Mouse (Mus musculus) midbrain, postnatal 0 days (tissue): ENCODE data around the gene Psrc1. TPM values are rescaled to one million over a fixed set of nuclear protein-coding genes. Genes with fewer than 3 reads are reported as not detected.

Source experiments
- ATAC-seq: fragments of 200-750 bp; cut with Nextera tagmentation; 2 replicates; pipeline ENCODE4 v1.8.0; 2017; ENCODE audit warnings: moderate number of reproducible peaks, mild to moderate bottlenecking, moderate TSS enrichment, moderate library complexity; ENCODE audit not compliant: low FRiP score
- DNase-seq: peaks from one replicate; pipeline ENCODE4 v3.0.0-alpha.2; 2015; ENCODE audit warnings: low spot score
- H3K27ac ChIP-seq: fragments of 300-500 bp; sonication (generic); 2 replicates; pipeline ENCODE4 v1.5.1; 2014; ENCODE audit warnings: low read depth, mild to moderate bottlenecking, low read length, mixed read lengths
- H3K27me3 ChIP-seq: fragments of 300-500 bp; sonication (generic); 2 replicates; pipeline ENCODE4 v1.6.1; 2014; ENCODE audit warnings: low read length, control low read depth, mixed read lengths; ENCODE audit not compliant: insufficient read depth
- H3K36me3 ChIP-seq: fragments of 300-500 bp; sonication (generic); 2 replicates; pipeline ENCODE4 v1.6.1; 2014; ENCODE audit warnings: low read length, control low read depth, mixed read lengths; ENCODE audit not compliant: insufficient read depth
- H3K4me1 ChIP-seq: fragments of 300-500 bp; sonication (generic); 2 replicates; pipeline ENCODE4 v1.6.1; 2014; ENCODE audit warnings: mild to moderate bottlenecking, control low read depth, antibody characterized with exemption, low read length, mixed read lengths; ENCODE audit not compliant: insufficient read depth
- H3K4me2 ChIP-seq: fragments of 300-500 bp; sonication (generic); 2 replicates; pipeline ENCODE4 v1.6.1; 2014; ENCODE audit warnings: low read depth, mild to moderate bottlenecking, low read length, mixed read lengths; ENCODE audit not compliant: poor library complexity, severe bottlenecking
- H3K4me3 ChIP-seq: fragments of 300-500 bp; sonication (generic); 2 replicates; pipeline ENCODE4 v1.5.1; 2014; ENCODE audit warnings: low read depth, mild to moderate bottlenecking, low read length, moderate library complexity
- H3K9ac ChIP-seq: fragments of 300-500 bp; sonication (generic); replicated peaks from 2 replicates; pipeline ENCODE4 v1.6.1; 2014; ENCODE audit warnings: mild to moderate bottlenecking, low read length, moderate library complexity, mixed read lengths; ENCODE audit not compliant: poor library complexity, severe bottlenecking
- H3K9me3 ChIP-seq: fragments of 300-500 bp; sonication (generic); 2 replicates; pipeline ENCODE4 v1.6.1; 2016; ENCODE audit warnings: low read length, control low read depth
- CTCF ChIP-seq: IDR thresholded peaks from 2 replicates; pipeline ENCODE4 v1.5.1; 2016; ENCODE audit warnings: antibody characterized with exemption, mild to moderate bottlenecking
- WGBS: fragments of 180-500 bp; shearing (Covaris S2); extraction: QIAGEN DNeasy Blood & Tissue Kit; methylation state at CpG from one replicate; pipeline ENCODE4 v1.1.7; 2014; 5-methylcytosine and 5-hydroxymethylcytosine counted together
- polyA plus RNA-seq: library from polyadenylated mRNA; unstranded; fragments of >200 nt; fragmentation: Nextera tagmentation; extraction: Ambion mirVana; gene quantifications from 2 replicates; pipeline ENCODE4 v1.2.1, GENCODE M21; 2015
- total RNA-seq: library from RNA; depleted of rRNA; stranded (reverse); fragments of >200 nt; gene quantifications from 2 replicates; pipeline ENCODE4 v1.2.3, GENCODE M21; 2014

Gene Psrc1
- total and polyA plus RNA-seq, 2 experiments from 2014 or later, result 3.2 to 5.6 TPM

DNA sequence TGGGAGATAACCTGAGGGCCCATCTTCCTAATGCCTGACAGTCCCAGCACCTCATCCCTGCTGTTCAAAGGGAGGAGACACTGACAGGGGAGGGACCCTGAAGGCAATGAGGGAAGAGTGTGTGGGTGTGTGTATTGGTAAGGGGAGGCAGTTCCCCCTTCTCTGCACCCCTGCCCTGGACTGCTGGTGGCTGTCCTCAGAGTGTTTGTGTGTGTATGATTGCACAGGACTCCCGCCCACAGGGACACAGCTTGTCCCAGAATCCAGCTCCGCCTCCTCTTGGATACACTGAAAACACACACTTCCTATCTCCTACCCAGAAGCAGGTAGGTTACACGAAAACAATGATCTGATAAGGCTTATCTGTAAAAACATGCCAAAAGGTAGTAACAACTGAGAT lies 28.4 kb upstream of the Psrc1 start:
- Histone ChIP-seq H3K4me2 (no peak overlapping the region), H3K27ac (no peak overlapping the region), H3K4me3 (no peak overlapping the region), H3K9me3 (no peaks in the 10 kb centered on the region), H3K4me1 (no peaks in the 10 kb centered on the region), H3K9ac (no peak overlapping the region), H3K27me3 (no peaks in the 10 kb centered on the region), H3K36me3 (peaks cover 74% of the 10 kb centered on the region)
- ATAC-seq (no peak), DNase-seq (no peak)
- WGBS, result 84% methylated on average over 3 of the region's 3 CpGs
- TF ChIP-seq CTCF, result no peak

DNA sequence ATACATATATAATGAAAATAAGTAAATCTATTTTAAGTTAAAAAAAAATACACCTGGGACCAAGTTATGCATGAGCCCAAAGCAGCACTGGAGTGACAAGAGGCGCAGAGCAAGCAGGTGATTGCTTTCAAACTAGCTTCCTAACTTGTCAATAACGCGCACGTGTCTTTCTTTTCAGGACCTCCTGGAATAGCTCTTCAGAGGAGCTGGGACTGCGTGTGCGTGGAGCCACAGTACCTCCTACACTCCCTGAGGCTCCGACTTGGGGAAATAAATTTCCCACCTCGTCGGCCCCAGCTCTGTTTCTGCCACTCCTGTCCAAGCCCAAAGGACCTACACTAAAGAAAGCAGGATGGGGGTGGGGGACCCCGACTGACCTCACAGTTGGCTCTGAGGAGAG lies 26.6 kb upstream of the Psrc1 start:
- no peak for DNase-seq
- WGBS, result 93% methylated on average over 10 of the region's 10 CpGs
- no peak for ATAC-seq
- H3K36me3 ChIP-seq, result peaks cover 59% of the 10 kb centered on the region
- H3K4me1 ChIP-seq, result 0 out of 2 replicates have a peak, but pooled peaks cover 2% of the 10 kb centered on the region
- H3K9me3 ChIP-seq, result no peaks in the 10 kb centered on the region
- H3K4me3 ChIP-seq, result no peak overlapping the region
- no peak overlapping the region for H3K4me2 ChIP-seq
- no peak for TF ChIP-seq CTCF
- H3K27ac ChIP-seq, result no peak overlapping the region
- H3K27me3 ChIP-seq, result no peaks in the 10 kb centered on the region
- H3K9ac ChIP-seq, result no peak overlapping the region

GRCm38 (mm10) chr3:108358445-108358844 lies 25.2 kb upstream of the Psrc1 start:
- Histone ChIP-seq H3K27ac (no peak overlapping the region), H3K4me3 (no peak overlapping the region), H3K4me1 (0 out of 2 replicates have a peak, but pooled peaks cover 2% of the 10 kb centered on the region), H3K36me3 (peaks cover 50% of the 10 kb centered on the region), H3K9me3 (no peaks in the 10 kb centered on the region), H3K9ac (no peak overlapping the region), H3K4me2 (no peak overlapping the region), H3K27me3 (no peaks in the 10 kb centered on the region)
- 80% methylated on average over 6 of the region's 6 CpGs for WGBS
- ATAC-seq, result no peak
- TF ChIP-seq CTCF, result no peak
- DNase-seq, result no peak

DNA sequence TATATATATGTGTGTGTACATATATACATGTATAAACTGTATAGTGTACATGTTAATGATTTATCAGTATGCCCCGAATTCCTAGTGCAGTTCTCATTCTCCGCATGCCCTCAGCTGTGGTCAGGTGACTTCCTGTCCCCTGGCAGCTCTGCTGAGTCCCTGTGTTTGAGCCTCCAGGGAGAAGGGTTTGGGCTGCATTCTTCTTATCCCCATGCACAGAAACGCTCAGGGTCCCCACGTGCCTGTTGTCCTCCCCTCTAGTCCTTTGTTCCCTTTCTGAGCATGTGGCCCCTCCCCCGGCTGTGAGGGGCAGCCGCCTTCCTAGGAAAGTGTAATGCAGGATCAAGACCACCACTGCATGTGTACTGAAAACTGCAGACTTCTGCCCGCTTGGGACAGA lies 22.7 kb upstream of the Psrc1 start:
- WGBS, result 6% methylated on average over 7 of the region's 7 CpGs
- Histone ChIP-seq H3K9me3 (no peaks in the 10 kb centered on the region), H3K9ac (no peak overlapping the region), H3K36me3 (peaks cover 27% of the 10 kb centered on the region), H3K4me1 (0 out of 2 replicates have a peak, but pooled peaks cover 2% of the 10 kb centered on the region), H3K27ac (no peak overlapping the region), H3K4me3 (no peak overlapping the region), H3K4me2 (no peak overlapping the region), H3K27me3 (no peaks in the 10 kb centered on the region)
- DNase-seq (no peak), ATAC-seq (no peak)
- TF ChIP-seq CTCF, result no peak

DNA sequence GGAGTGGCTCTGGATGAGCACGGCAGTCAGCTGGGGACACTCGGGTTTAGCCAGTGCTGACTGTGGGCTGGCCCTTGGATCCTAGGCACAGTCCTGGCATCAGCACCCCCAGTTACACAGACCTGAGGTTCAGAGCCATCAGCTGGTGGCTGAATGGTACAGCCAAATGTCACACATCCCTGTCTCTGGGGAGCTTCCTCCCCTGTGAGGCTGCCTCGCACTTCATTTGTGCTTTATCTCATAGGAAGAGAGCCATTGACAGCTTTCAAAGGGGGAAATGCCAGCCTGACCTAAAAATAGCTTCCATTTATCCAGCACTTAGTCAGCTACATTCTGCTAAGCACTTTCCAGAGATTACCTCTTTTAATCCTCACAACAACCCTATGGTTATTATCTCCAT lies 20.0 kb upstream of the Psrc1 start:
- Histone ChIP-seq H3K27ac (peak overlapping the region; percentile 44), H3K27me3 (no peaks in the 10 kb centered on the region), H3K9me3 (no peaks in the 10 kb centered on the region), H3K4me3 (no peak overlapping the region), H3K36me3 (peaks cover 7% of the 10 kb centered on the region; the same call in 1 of the 2 replicates), H3K4me2 (no peak overlapping the region), H3K4me1 (0 out of 2 replicates have a peak, but pooled peaks cover 2% of the 10 kb centered on the region), H3K9ac (no peak overlapping the region)
- DNase-seq, result no peak
- WGBS, result 66% methylated on average over 3 of the region's 3 CpGs
- no peak for ATAC-seq
- TF ChIP-seq CTCF, result no peak

GRCm38 (mm10) chr3:108364270-108364995 lies 19.2 kb upstream of the Psrc1 start, which contains the start of gene Mybphl:
Gene Mybphl, plus strand, starts transcription at chr3:108364911.
- no peak for ATAC-seq

More at GRCm38 (mm10) chr3:108364270-108364995, 19.2 kb upstream of the Psrc1 start, which contains the start of gene Mybphl:
- H3K4me3 ChIP-seq, result no peak within 1 kb of the TSS
- no peak within 1 kb of the TSS for H3K9ac ChIP-seq
- TF ChIP-seq CTCF, result no peak
- WGBS, result 82% methylated on average over 9 of the region's 9 CpGs
- peaks cover under 1% of the 10 kb centered on the region; the same call in 1 of the 2 replicates for H3K36me3 ChIP-seq
- no peaks in the 10 kb centered on the region for H3K27me3 ChIP-seq
- no peak for DNase-seq
- H3K4me1 ChIP-seq, result 0 out of 2 replicates have a peak, but pooled peaks cover 2% of the 10 kb centered on the region
- H3K27ac ChIP-seq, result peak within 1 kb of the TSS; percentile 44
- H3K9me3 ChIP-seq, result no peaks in the 10 kb centered on the region
- H3K4me2 ChIP-seq, result no peak within 1 kb of the TSS
